Mouse (Mus musculus) lung, embryonic 15.5 days (tissue): ENCODE results near the gene Ece1. TPM values are rescaled to one million over a fixed set of nuclear protein-coding genes. Genes with fewer than 3 reads are reported as not detected.

ENCODE experiments used
- ATAC-seq: fragments of 200-750 bp; cut with Nextera tagmentation; 2 replicates; pipeline ENCODE4 v1.8.0; 2017; ENCODE audit warnings: moderate number of reproducible peaks, borderline replicate concordance; ENCODE audit not compliant: low FRiP score, low TSS enrichment; ENCODE audit errors: extremely low read depth
- H3K27ac ChIP-seq: fragments of 300-500 bp; sonication (generic); 2 replicates; pipeline ENCODE4 v1.5.1; 2015; ENCODE audit warnings: moderate library complexity, mild to moderate bottlenecking, inconsistent platforms
- H3K27me3 ChIP-seq: fragments of 300-500 bp; sonication (generic); 2 replicates; pipeline ENCODE4 v1.6.1; 2015; ENCODE audit warnings: inconsistent platforms
- H3K36me3 ChIP-seq: fragments of 300-500 bp; sonication (generic); 2 replicates; pipeline ENCODE4 v1.6.1; 2015; ENCODE audit warnings: inconsistent platforms
- H3K4me1 ChIP-seq: fragments of 300-500 bp; sonication (generic); 2 replicates; pipeline ENCODE4 v1.6.1; 2015; ENCODE audit warnings: inconsistent platforms
- H3K4me2 ChIP-seq: fragments of 300-500 bp; sonication (generic); 2 replicates; pipeline ENCODE4 v1.6.1; 2015; ENCODE audit warnings: inconsistent platforms, mild to moderate bottlenecking, moderate library complexity
- H3K4me3 ChIP-seq: fragments of 300-500 bp; sonication (generic); 2 replicates; pipeline ENCODE4 v1.5.1; 2015; ENCODE audit warnings: mild to moderate bottlenecking, inconsistent platforms
- H3K9ac ChIP-seq: fragments of 300-500 bp; sonication (generic); 2 replicates; pipeline ENCODE4 v1.6.1; 2015; ENCODE audit warnings: inconsistent platforms
- H3K9me3 ChIP-seq: fragments of 300-500 bp; sonication (generic); 2 replicates; pipeline ENCODE4 v1.6.1; 2016; ENCODE audit warnings: inconsistent platforms
- WGBS: fragments of 180-500 bp; shearing (Covaris S2); methylation state at CpG from one replicate; pipeline ENCODE4 v1.1.7; 2015; 5-methylcytosine and 5-hydroxymethylcytosine counted together
- polyA plus RNA-seq: library from polyadenylated mRNA; unstranded; fragments of >200 nt; fragmentation: Nextera tagmentation; extraction: Ambion mirVana; gene quantifications from 2 replicates; pipeline ENCODE4 v1.2.1, GENCODE M21; 2015

Gene Ece1
- polyA plus RNA-seq, 1 experiment from 2014 or later, result 48.4 TPM

- peaks cover 18% of the 10 kb centered on the region; the same call in 1 of the 2 replicates for H3K27me3 ChIP-seq
- H3K9me3 ChIP-seq, result no peaks in the 10 kb centered on the region
- WGBS, result 36% methylated on average over 12 of the region's 12 CpGs
- H3K9ac ChIP-seq, result peak overlapping the region; percentile 97
- peak overlapping the region; percentile 88; the same call in 1 of the 2 replicates for H3K27ac ChIP-seq
- no peak for ATAC-seq
- peak overlapping the region; percentile 81 for H3K4me2 ChIP-seq
- H3K4me3 ChIP-seq, result peak overlapping the region; percentile 88
- peaks cover 28% of the 10 kb centered on the region for H3K4me1 ChIP-seq
- peaks cover 23% of the 10 kb centered on the region for H3K36me3 ChIP-seq
Observed at GRCm38 (mm10) chr4:137994562-137995336, 132.7 kb downstream of the Ece1 start.

GRCm38 (mm10) chr4:137995399-137995798, 133.4 kb downstream of the Ece1 start:
- Histone ChIP-seq H3K27ac (no peak overlapping the region), H3K4me3 (peak overlapping the region; percentile 88), H3K9ac (peak overlapping the region; percentile 27; the same call in 1 of the 2 replicates), H3K4me1 (peaks cover 28% of the 10 kb centered on the region), H3K4me2 (peak overlapping the region; percentile 81), H3K27me3 (peaks cover 18% of the 10 kb centered on the region; the same call in 1 of the 2 replicates), H3K9me3 (no peaks in the 10 kb centered on the region), H3K36me3 (peaks cover 23% of the 10 kb centered on the region)
- ATAC-seq, result no peak
- WGBS, result 66% methylated on average over 12 of the region's 12 CpGs

GRCm38 (mm10) chr4:137998232-137998631, 136.2 kb downstream of the Ece1 start:
- no peaks in the 10 kb centered on the region for H3K9me3 ChIP-seq
- no peak for ATAC-seq
- H3K27me3 ChIP-seq, result no peaks in the 10 kb centered on the region
- no peak overlapping the region for H3K27ac ChIP-seq
- WGBS, result 71% methylated on average over 4 of the region's 4 CpGs
- no peak overlapping the region for H3K9ac ChIP-seq
- no peak overlapping the region for H3K4me2 ChIP-seq
- peaks cover 28% of the 10 kb centered on the region for H3K4me1 ChIP-seq
- H3K4me3 ChIP-seq, result no peak overlapping the region
- peaks cover 23% of the 10 kb centered on the region for H3K36me3 ChIP-seq

GRCm38 (mm10) chr4:138000682-138001081, 138.6 kb downstream of the Ece1 start:
- Histone ChIP-seq H3K9ac (no peak overlapping the region), H3K9me3 (no peaks in the 10 kb centered on the region), H3K27me3 (no peaks in the 10 kb centered on the region), H3K4me2 (no peak overlapping the region), H3K36me3 (peaks cover 23% of the 10 kb centered on the region), H3K4me3 (no peak overlapping the region), H3K27ac (no peak overlapping the region), H3K4me1 (peaks cover 17% of the 10 kb centered on the region)
- 13% methylated on average over 7 of the region's 7 CpGs for WGBS
- ATAC-seq, result no peak

GRCm38 (mm10) chr4:138003909-138004610, 142.0 kb downstream of the Ece1 start:
- Histone ChIP-seq H3K36me3 (peaks cover 9% of the 10 kb centered on the region), H3K27me3 (no peaks in the 10 kb centered on the region), H3K9ac (no peak overlapping the region), H3K4me3 (no peak overlapping the region), H3K4me1 (0 out of 2 replicates have a peak, but pooled peaks cover 5% of the 10 kb centered on the region), H3K9me3 (no peaks in the 10 kb centered on the region), H3K27ac (no peak overlapping the region), H3K4me2 (no peak overlapping the region)
- 62% methylated on average over 11 of the region's 11 CpGs for WGBS
- no peak; the same call in 1 of the 2 replicates for ATAC-seq

- 77% methylated on average over 1 of the region's 1 CpGs for WGBS
- Histone ChIP-seq H3K27me3 (no peaks in the 10 kb centered on the region), H3K27ac (no peak overlapping the region), H3K36me3 (peaks cover 10% of the 10 kb centered on the region), H3K9me3 (no peaks in the 10 kb centered on the region), H3K4me1 (0 out of 2 replicates have a peak, but pooled peaks cover 2% of the 10 kb centered on the region), H3K9ac (no peak overlapping the region), H3K4me3 (no peak overlapping the region), H3K4me2 (no peak overlapping the region)
- ATAC-seq, result no peak
Observed at GRCm38 (mm10) chr4:138005781-138006180, 143.7 kb downstream of the Ece1 start.

GRCm38 (mm10) chr4:138006951-138007613, 145.0 kb downstream of the Ece1 start:
- no peak overlapping the region for H3K4me3 ChIP-seq
- H3K9me3 ChIP-seq, result no peaks in the 10 kb centered on the region
- H3K4me1 ChIP-seq, result no peaks in the 10 kb centered on the region
- H3K4me2 ChIP-seq, result no peak overlapping the region
- no peak overlapping the region for H3K27ac ChIP-seq
- no peak overlapping the region for H3K9ac ChIP-seq
- no peaks in the 10 kb centered on the region for H3K27me3 ChIP-seq
- ATAC-seq, result no peak
- H3K36me3 ChIP-seq, result peaks cover 16% of the 10 kb centered on the region
- 76% methylated on average over 9 of the region's 9 CpGs for WGBS

- Histone ChIP-seq H3K9me3 (no peaks in the 10 kb centered on the region), H3K4me2 (no peak overlapping the region), H3K9ac (no peak overlapping the region), H3K4me1 (no peaks in the 10 kb centered on the region), H3K27me3 (no peaks in the 10 kb centered on the region), H3K27ac (no peak overlapping the region), H3K4me3 (no peak overlapping the region), H3K36me3 (peaks cover 16% of the 10 kb centered on the region)
- ATAC-seq, result no peak
- WGBS, result 92% methylated on average over 6 of the region's 6 CpGs
Observed at GRCm38 (mm10) chr4:138008646-138009045, 146.6 kb downstream of the Ece1 start.

GRCm38 (mm10) chr4:138009786-138010502, 147.9 kb downstream of the Ece1 start:
- no peak overlapping the region for H3K4me3 ChIP-seq
- WGBS, result 90% methylated on average over 4 of the region's 4 CpGs
- H3K9me3 ChIP-seq, result no peaks in the 10 kb centered on the region
- peaks cover 26% of the 10 kb centered on the region for H3K36me3 ChIP-seq
- no peak overlapping the region for H3K27ac ChIP-seq
- no peaks in the 10 kb centered on the region for H3K27me3 ChIP-seq
- H3K4me1 ChIP-seq, result no peaks in the 10 kb centered on the region
- H3K4me2 ChIP-seq, result no peak overlapping the region
- H3K9ac ChIP-seq, result no peak overlapping the region
- ATAC-seq, result no peak

- WGBS, result 86% methylated on average over 15 of the region's 15 CpGs
- Histone ChIP-seq H3K9me3 (no peaks in the 10 kb centered on the region), H3K4me3 (no peak overlapping the region), H3K36me3 (peaks cover 48% of the 10 kb centered on the region), H3K4me2 (no peak overlapping the region), H3K27ac (no peak overlapping the region), H3K9ac (no peak overlapping the region), H3K4me1 (peaks cover 8% of the 10 kb centered on the region; the same call in 1 of the 2 replicates), H3K27me3 (no peaks in the 10 kb centered on the region)
- no peak for ATAC-seq
Observed at GRCm38 (mm10) chr4:138013723-138014479, 151.9 kb downstream of the Ece1 start.
